Mouse (Mus musculus) liver, embryonic 15.5 days (tissue): ENCODE measurements around the gene Ndufaf2. TPM values are rescaled to one million over a fixed set of nuclear protein-coding genes. Genes with fewer than 3 reads are reported as not detected.

Experiments
- ATAC-seq: fragments of 200-750 bp; cut with Nextera tagmentation; 2 replicates; pipeline ENCODE4 v1.8.0; 2017; ENCODE audit warnings: moderate number of reproducible peaks, mild to moderate bottlenecking, moderate library complexity; ENCODE audit not compliant: insufficient read depth
- H3K27ac ChIP-seq: fragments of 300-500 bp; sonication (generic); replicated peaks from 2 replicates; pipeline ENCODE4 v1.5.1; 2015; ENCODE audit warnings: mild to moderate bottlenecking, inconsistent platforms
- H3K27me3 ChIP-seq: fragments of 300-500 bp; sonication (generic); 2 replicates; pipeline ENCODE4 v1.6.1; 2015; ENCODE audit warnings: mild to moderate bottlenecking, inconsistent platforms
- H3K36me3 ChIP-seq: fragments of 300-500 bp; sonication (generic); replicated peaks from 2 replicates; pipeline ENCODE4 v1.6.1; 2015; ENCODE audit warnings: moderate library complexity, mild to moderate bottlenecking, inconsistent platforms
- H3K4me1 ChIP-seq: fragments of 300-500 bp; sonication (generic); replicated peaks from 2 replicates; pipeline ENCODE4 v1.6.1; 2015; ENCODE audit warnings: inconsistent platforms
- H3K4me2 ChIP-seq: fragments of 300-500 bp; sonication (generic); 2 replicates; pipeline ENCODE4 v1.6.1; 2015; ENCODE audit warnings: moderate library complexity, mild to moderate bottlenecking, inconsistent platforms
- H3K4me3 ChIP-seq: fragments of 300-500 bp; sonication (generic); replicated peaks from 2 replicates; pipeline ENCODE4 v1.5.1; 2015; ENCODE audit warnings: mild to moderate bottlenecking, inconsistent platforms
- H3K9ac ChIP-seq: fragments of 300-500 bp; sonication (generic); 2 replicates; pipeline ENCODE4 v1.6.1; 2015; ENCODE audit warnings: moderate library complexity, mild to moderate bottlenecking, inconsistent platforms
- H3K9me3 ChIP-seq: fragments of 300-500 bp; sonication (generic); replicated peaks from 2 replicates; pipeline ENCODE4 v1.6.1; 2016; ENCODE audit warnings: inconsistent platforms
- WGBS: fragments of 180-500 bp; shearing (Covaris S2); methylation state at CpG from one replicate; pipeline ENCODE4 v1.1.7; 2015; ENCODE audit warnings: mixed read lengths; ENCODE audit not compliant: insufficient replicate concordance; 5-methylcytosine and 5-hydroxymethylcytosine counted together
- polyA plus RNA-seq: library from polyadenylated mRNA; unstranded; fragments of >200 nt; fragmentation: Nextera tagmentation; extraction: Ambion mirVana; gene quantifications from 2 replicates; pipeline ENCODE4 v1.2.1, GENCODE M21; 2015

The Ndufaf2 gene
- polyA plus RNA-seq, 1 experiment from 2014 or later: 23.8 TPM

DNA sequence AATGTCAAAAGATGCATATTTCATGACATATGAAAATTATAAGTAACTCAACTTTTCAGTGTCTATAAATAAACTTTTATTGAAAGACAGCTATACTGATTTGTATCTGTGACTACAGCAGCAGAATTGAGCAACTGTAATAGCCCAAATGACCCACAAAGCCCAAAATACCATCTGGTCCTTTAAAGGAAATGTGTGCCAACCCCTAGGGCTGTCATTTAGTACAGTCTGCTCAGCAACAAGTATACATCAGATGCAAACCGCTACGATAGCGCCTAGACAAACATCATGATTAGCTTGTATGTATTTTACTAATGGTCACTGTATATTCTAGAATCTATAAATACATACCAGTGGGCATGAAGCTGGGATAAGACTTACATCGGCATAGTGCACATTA is 74.3 kb downstream of the Ndufaf2 start:
- Histone ChIP-seq H3K4me3 (no peak overlapping the region), H3K27ac (no peak overlapping the region), H3K4me1 (no peaks in the 10 kb centered on the region), H3K36me3 (no peaks in the 10 kb centered on the region), H3K4me2 (no peak overlapping the region), H3K9ac (no peak overlapping the region), H3K27me3 (no peaks in the 10 kb centered on the region), H3K9me3 (no peaks in the 10 kb centered on the region)
- WGBS: 78% methylated on average over 4 of the region's 4 CpGs
- ATAC-seq: no peak

DNA sequence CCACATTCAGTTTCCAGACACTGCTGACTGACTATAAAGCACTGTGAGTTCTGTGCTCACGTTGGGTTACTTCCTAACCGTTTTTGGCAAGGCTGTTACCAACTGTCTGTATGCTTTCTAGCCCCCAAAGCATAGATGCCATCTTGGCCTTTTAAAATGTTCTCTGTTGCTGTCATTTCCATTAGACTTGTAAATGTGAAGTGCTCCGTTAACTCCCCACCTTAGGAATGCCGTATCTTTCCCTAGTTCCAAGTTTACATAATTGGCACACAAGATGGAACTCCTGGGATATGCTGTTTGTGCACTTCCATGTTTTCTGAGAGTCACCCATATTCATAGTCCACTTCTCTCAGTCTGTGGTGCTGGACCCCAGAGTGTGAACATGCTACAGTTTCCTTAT is 80.5 kb downstream of the Ndufaf2 start:
- WGBS: 75% methylated on average over 4 of the region's 4 CpGs
- H3K27me3 ChIP-seq: no peaks in the 10 kb centered on the region
- ATAC-seq: no peak

DNA sequence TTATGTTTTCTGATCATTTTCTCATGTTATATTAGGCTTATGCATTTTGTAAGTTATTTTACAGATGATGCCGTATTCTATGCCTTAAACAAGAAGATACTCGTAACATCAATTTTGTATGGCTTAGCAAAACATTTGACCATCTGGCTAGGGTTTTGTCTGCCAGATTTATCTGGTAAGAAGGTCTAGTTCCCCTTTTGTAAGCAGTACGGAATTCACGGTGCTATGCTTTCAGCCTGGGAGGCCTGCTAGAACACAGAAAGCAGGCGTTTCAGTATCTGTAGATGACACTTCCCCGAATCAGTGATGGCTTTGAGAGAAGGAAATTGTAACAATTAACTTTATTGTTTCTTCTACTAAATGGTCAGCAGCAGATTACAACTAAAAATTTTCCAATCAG is 80.9 kb downstream of the Ndufaf2 start:
- Histone ChIP-seq H3K4me3 (no peak overlapping the region), H3K9ac (no peak overlapping the region), H3K27me3 (no peaks in the 10 kb centered on the region), H3K4me1 (no peaks in the 10 kb centered on the region), H3K27ac (no peak overlapping the region), H3K9me3 (no peaks in the 10 kb centered on the region), H3K4me2 (no peak overlapping the region), H3K36me3 (no peaks in the 10 kb centered on the region)
- 46% methylated on average over 6 of the region's 6 CpGs for WGBS
- no peak for ATAC-seq

More for the DNA sequence above, 80.5 kb downstream of the Ndufaf2 start:
- H3K4me2 ChIP-seq: no peak overlapping the region
- no peak overlapping the region for H3K27ac ChIP-seq
- H3K4me1 ChIP-seq: no peaks in the 10 kb centered on the region
- no peaks in the 10 kb centered on the region for H3K9me3 ChIP-seq
- H3K4me3 ChIP-seq: no peak overlapping the region
- H3K36me3 ChIP-seq: no peaks in the 10 kb centered on the region
- no peak overlapping the region for H3K9ac ChIP-seq

DNA sequence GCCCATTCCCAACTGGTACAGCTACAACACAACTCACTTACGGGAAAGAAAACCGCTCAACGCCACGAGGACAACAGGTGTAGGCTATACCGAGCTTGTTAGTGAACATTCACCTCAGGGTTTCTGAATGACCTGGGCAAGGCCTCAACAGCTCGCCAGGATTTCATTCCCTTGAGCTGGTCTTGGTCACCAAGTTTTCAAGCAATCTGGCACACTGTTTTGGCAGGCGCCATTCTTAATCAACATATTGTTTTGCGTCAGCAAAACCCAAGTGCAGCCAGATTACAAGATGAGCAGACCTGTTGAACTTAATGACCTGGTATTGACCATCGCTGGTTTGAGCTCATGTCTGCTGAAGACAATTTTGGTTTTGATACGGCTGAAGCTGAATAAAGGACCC is 88.3 kb downstream of the Ndufaf2 start:
- H3K36me3 ChIP-seq: no peaks in the 10 kb centered on the region
- no peak overlapping the region for H3K27ac ChIP-seq
- ATAC-seq: no peak
- H3K4me3 ChIP-seq: no peak overlapping the region
- no peaks in the 10 kb centered on the region for H3K27me3 ChIP-seq
- H3K9me3 ChIP-seq: no peaks in the 10 kb centered on the region
- H3K9ac ChIP-seq: no peak overlapping the region
- WGBS: 82% methylated on average over 10 of the region's 10 CpGs
- no peak overlapping the region for H3K4me2 ChIP-seq
- no peaks in the 10 kb centered on the region for H3K4me1 ChIP-seq

DNA sequence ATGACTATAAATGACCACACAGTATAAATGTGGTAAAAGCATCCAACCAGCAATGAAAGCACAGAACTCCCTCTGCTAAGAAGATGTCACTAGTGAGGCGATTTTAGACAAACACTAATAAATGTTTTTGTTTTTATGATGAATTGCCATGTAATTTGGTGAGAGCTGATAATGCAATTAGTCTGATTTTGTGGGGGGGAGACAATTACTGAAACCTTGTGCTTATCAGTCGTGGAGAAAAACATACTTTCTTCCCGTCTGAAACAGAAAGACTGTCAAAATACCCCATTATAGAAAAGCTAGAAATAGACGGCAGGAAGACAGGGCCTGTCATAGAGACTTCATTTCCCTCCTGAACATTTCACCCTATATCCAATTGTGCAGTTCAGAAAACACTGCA is 89.3 kb downstream of the Ndufaf2 start:
- WGBS: 22% methylated on average over 4 of the region's 4 CpGs
- no peaks in the 10 kb centered on the region for H3K27me3 ChIP-seq
- no peaks in the 10 kb centered on the region for H3K36me3 ChIP-seq
- no peak overlapping the region for H3K27ac ChIP-seq
- no peak overlapping the region for H3K4me2 ChIP-seq
- ATAC-seq: no peak
- no peaks in the 10 kb centered on the region for H3K4me1 ChIP-seq
- no peak overlapping the region for H3K4me3 ChIP-seq
- no peaks in the 10 kb centered on the region for H3K9me3 ChIP-seq
- H3K9ac ChIP-seq: no peak overlapping the region

DNA sequence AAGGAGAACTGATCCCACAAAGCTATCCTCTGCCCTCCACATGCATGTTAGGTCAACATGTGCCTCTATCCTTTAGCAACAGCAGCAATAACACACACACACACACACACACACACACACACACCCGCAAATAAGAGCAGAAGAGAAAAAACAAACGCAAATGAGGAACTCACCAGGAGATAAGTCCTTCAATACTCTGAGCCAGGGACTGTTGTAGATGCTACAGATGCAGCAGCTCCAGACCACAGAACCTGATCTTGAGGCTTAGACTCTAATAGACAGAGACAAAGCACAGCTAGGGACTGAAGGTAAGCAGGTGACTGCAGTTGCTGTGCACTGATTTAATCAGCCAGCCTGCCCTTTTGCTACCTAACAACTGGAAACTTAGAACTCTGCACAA is 92.4 kb downstream of the Ndufaf2 start:
- no peaks in the 10 kb centered on the region for H3K9me3 ChIP-seq
- no peak overlapping the region for H3K4me2 ChIP-seq
- no peak for ATAC-seq
- H3K4me1 ChIP-seq: no peaks in the 10 kb centered on the region
- 20% methylated on average over 2 of the region's 2 CpGs for WGBS
- H3K27me3 ChIP-seq: no peaks in the 10 kb centered on the region
- H3K27ac ChIP-seq: no peak overlapping the region
- no peaks in the 10 kb centered on the region for H3K36me3 ChIP-seq
- no peak overlapping the region for H3K9ac ChIP-seq
- H3K4me3 ChIP-seq: no peak overlapping the region

DNA sequence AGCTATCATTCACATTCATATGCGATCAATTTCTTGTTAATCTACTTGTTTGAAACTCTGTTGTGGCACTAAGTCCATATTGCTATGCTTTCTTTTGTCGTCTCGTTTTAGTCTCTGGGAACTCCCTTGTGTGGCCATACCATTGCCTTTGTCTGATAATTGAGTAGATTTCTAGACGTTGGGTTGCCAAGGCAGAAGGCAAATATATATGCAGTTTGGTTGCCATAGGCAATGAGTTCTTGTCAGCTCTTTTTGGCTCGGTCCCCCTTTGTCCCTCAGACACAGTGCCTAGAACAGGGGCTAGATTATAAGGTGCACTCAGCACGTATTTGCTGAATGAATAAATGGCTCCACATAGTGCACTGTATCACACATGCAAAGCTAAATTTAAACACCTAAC is 94.1 kb downstream of the Ndufaf2 start:
- H3K4me3 ChIP-seq: no peak overlapping the region
- ATAC-seq: no peak
- H3K36me3 ChIP-seq: no peaks in the 10 kb centered on the region
- 70% methylated on average over 6 of the region's 6 CpGs for WGBS
- H3K27ac ChIP-seq: no peak overlapping the region
- H3K9me3 ChIP-seq: no peaks in the 10 kb centered on the region
- H3K27me3 ChIP-seq: no peaks in the 10 kb centered on the region
- no peaks in the 10 kb centered on the region for H3K4me1 ChIP-seq
- no peak overlapping the region for H3K4me2 ChIP-seq
- H3K9ac ChIP-seq: no peak overlapping the region

DNA sequence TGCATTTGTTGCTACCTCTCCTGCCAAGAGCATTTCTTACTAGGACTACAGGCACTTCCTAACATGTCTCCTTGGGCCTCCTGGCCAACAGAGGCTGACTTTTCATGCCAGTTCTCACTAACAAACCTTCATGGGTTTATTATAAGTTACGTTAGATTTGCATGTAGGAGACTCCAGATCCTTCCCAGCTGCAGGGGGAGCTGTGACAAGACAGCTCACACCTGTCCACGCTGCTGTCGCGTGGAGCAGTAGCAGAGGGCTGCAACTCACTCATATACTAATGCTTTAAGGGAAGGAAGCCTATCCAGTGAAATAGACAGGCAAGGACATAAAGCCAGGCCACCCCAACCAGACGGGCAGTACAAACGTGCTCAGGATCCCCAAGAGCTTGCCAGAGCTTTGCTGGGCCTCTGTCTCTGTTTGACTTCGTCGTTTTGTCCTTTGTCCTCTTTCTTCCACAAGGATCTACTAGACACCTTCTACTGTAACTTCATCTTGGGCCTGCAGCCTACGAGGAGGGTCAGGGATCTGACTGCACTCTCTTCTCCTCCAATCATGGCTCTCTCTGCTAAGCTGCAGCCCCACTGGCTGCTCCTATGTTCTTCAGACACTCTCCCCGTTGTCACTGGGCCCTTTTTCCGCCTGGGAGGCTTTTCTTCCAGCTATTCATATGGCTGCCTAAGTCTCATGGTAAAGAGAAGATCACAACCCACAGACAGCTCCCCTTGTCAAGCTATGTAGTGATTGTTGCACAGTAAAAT is 94.9 kb downstream of the Ndufaf2 start:
- Histone ChIP-seq H3K4me1 (no peaks in the 10 kb centered on the region), H3K9ac (no peak overlapping the region), H3K27me3 (no peaks in the 10 kb centered on the region), H3K4me3 (no peak overlapping the region), H3K4me2 (no peak overlapping the region), H3K27ac (no peak overlapping the region), H3K9me3 (no peaks in the 10 kb centered on the region), H3K36me3 (no peaks in the 10 kb centered on the region)
- no peak for ATAC-seq
- WGBS: 71% methylated on average over 11 of the region's 11 CpGs

DNA sequence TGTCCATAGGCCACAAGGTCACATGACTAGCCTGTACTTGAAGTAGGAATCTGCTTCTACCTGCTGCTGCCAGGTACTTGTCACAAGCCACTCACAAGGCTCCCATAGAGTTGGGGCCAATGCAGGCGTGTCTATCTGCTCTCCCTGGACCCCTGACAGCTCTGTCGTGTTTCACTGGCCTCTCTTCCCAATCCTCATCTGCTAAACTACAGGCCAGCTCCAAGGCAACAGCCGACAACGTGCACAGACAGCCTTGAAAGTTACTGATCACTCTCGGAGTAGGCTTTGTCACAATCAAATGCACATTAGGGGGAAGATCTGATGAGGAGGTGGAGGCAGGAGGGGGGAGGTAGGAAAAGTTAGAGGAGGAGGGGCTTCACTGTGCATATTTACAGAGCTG is 95.5 kb downstream of the Ndufaf2 start:
- ATAC-seq: no peak
- Histone ChIP-seq H3K9ac (no peak overlapping the region), H3K9me3 (no peaks in the 10 kb centered on the region), H3K4me1 (no peaks in the 10 kb centered on the region), H3K27ac (no peak overlapping the region), H3K4me3 (no peak overlapping the region), H3K27me3 (no peaks in the 10 kb centered on the region), H3K4me2 (no peak overlapping the region), H3K36me3 (no peaks in the 10 kb centered on the region)
- WGBS: 58% methylated on average over 5 of the region's 5 CpGs

DNA sequence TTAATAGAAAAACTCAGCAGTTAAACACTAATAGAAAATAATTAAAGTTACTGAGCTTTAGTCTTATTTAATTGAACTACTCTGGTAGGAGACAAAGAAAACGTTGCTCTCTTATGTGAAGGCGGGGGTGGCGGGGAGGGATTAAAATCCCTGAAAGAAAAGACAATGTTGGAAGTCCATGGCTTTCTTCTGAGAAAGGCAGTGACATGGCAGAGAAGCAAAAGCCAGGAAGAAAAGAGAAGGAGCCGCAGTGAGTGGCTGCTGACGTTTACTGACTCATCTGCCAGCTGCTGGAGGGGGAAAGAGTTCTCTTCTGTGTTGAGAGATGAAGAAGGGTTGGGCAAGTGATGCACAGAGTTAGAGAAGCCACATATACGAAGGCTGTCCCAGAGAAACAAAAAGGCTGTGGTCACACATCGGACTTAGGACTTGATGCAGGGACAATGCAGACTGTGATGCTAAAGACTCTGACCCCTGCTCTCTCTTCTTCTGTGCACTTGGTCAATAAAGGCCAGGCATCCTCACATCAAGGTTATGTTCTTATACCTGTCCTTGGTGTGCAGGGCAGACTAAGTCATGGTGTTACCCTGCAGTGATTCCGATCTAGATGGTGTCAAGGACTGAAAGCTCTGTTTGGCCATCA is 97.4 kb downstream of the Ndufaf2 start:
- no peak overlapping the region for H3K4me2 ChIP-seq
- H3K9ac ChIP-seq: no peak overlapping the region
- WGBS: 64% methylated on average over 8 of the region's 8 CpGs
- ATAC-seq: no peak
- no peaks in the 10 kb centered on the region for H3K9me3 ChIP-seq
- H3K4me3 ChIP-seq: no peak overlapping the region
- 0 out of 2 replicates have a peak, but pooled peaks cover 4% of the 10 kb centered on the region for H3K4me1 ChIP-seq
- H3K27me3 ChIP-seq: no peaks in the 10 kb centered on the region
- H3K36me3 ChIP-seq: no peaks in the 10 kb centered on the region
- H3K27ac ChIP-seq: no peak overlapping the region

DNA sequence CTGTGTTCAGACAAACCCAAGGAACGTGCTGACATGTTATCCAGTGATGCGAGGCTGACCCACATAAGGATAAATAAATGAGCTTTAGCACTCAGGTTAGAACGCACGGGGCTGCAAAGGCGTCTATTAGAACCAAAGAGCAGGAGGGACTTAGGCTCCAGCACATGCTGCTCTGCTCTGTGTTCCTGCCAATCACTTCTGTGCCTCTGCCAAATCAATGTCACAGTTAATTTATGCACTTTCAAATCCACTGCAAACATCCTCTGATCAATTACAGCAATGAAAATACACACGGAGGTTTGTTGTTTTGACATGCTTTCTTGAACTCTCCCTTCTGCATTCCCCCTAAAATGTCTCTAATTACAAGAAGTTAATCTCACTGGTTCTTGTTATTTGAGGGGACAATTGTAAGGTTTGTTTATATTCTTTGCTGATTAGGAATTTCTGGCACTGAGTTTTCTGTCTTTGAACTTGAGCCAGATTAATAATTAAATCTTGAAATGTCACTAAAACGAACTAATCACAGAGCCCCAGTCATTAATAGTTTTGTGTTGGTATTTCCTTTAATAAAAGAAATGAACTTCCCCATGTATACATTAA is 98.0 kb downstream of the Ndufaf2 start:
- WGBS: 61% methylated on average over 7 of the region's 7 CpGs
- Histone ChIP-seq H3K4me2 (no peak overlapping the region), H3K9me3 (no peaks in the 10 kb centered on the region), H3K4me1 (0 out of 2 replicates have a peak, but pooled peaks cover 4% of the 10 kb centered on the region), H3K27ac (no peak overlapping the region), H3K27me3 (no peaks in the 10 kb centered on the region), H3K4me3 (no peak overlapping the region), H3K36me3 (no peaks in the 10 kb centered on the region), H3K9ac (no peak overlapping the region)
- no peak for ATAC-seq
